Mouse (Mus musculus) adrenal gland, adult 2 months (tissue): ENCODE measurements around the gene Cyp2d22. TPM values are rescaled to one million over a fixed set of nuclear protein-coding genes. Genes with fewer than 3 reads are reported as not detected.
A peak's percentile ranks its signal among the peaks of the same experiment; 100 is the strongest.
"Not testable (repeated sequence)": the region's sequence is repeated elsewhere in the genome, so short reads cannot be mapped to it uniquely, and the experiment has no call there.

Source experiments
- DNase-seq: peaks from one replicate; pipeline ENCODE4 v3.0.0; 2021
- long read RNA-seq: library from polyadenylated mRNA; stranded (forward); transcript quantifications from one replicate; pipeline ENCODE4 v2.0.0, GENCODE M21; 2021
- polyA plus RNA-seq: library from polyadenylated mRNA; depleted of rRNA; stranded (reverse); fragments of >200 nt; gene quantifications from 2 replicates; pipeline ENCODE4 v1.2.3, GENCODE M21; 2012; rRNA removed
- total RNA-seq, 2 experiments: library from RNA; stranded (reverse); gene quantifications; 2 replicates each; pipeline ENCODE4 v1.2.3; 2021

Gene Cyp2d22
- total RNA-seq (10 to 100 TPM; 37.9 to 39.6 TPM), polyA plus RNA-seq (51.0 and 66.2 TPM in 2 replicates)
- long read RNA-seq, partial matches to known transcripts: 0 of 12 reads
- long read RNA-seq, other reads (novel, unspliced or antisense): 11 of 12 reads

DNA sequence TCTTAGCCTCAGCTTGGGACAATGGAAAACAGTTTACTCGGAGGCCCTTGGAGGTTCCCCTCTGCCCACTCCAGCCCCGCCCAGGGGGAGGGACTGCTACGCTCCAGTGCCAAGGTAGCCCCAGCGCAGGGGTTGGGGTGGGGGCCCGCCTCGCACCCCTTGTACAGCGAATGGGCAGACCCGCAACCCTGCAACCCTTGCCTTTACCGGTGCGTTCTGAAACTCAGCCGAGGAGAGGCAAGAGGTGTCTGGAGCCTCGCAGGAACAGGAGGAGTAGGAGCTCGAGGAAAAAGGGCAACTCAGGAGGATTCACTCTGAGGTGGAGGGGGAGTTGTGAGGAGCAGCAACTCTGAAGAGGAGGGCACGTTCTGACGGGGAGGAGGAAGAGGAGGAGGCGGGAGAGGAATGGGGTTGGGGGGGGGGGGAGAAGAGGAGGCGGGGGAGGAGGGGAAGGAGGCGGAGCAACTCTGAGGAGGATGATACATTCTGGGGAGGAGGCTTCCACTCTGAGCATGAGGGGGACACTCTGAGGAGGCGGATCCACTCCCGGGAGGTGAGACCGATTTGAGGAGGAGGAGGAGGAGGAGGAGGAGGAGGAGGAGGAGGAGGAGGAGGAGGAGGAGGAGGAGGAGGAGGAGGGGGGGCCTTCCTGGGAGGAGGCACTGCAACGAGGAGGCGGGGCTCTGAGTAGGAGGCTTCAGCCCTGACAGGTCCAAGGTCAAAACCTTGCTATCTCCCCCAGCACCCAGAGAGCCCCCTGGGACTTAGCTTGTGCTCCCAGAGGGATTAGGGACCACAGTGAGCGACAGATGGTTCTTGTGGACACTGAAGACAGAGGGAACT is at the start of gene Cyp2d22:
Cyp2d22 (minus strand) TSS at position 390 of the 843 bp plus-strand sequence.
- DNase-seq: peak; percentile 82

GRCm38 (mm10) chr15:82423471-82423870 is 43.4 kb upstream of the Cyp2d22 start:
- DNase-seq: no peak

GRCm38 (mm10) chr15:82422935-82423334 is 42.9 kb upstream of the Cyp2d22 start:
- no peak for DNase-seq

DNA sequence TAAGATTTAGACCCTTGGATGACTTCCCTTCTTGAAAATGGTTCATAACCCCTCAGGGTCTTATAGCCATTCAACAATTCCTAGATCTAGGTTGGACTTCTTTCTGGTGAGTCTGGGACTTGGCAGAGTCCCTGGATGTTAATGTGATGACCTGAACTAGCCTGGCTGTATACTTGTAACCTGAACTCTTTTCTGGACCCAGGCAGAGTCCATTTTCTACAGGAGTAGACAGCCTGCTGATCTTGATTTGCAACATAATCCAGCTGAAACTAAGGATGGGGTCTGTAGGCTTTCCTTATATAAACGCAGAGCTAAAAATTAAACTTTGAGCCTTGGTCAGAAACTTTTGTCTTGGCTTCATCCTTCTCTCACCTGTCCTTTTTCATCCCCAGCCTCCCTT is 38.6 kb upstream of the Cyp2d22 start:
- no peak for DNase-seq

GRCm38 (mm10) chr15:82416797-82417789 is 37.0 kb upstream of the Cyp2d22 start:
- peak; percentile 91 for DNase-seq

DNA sequence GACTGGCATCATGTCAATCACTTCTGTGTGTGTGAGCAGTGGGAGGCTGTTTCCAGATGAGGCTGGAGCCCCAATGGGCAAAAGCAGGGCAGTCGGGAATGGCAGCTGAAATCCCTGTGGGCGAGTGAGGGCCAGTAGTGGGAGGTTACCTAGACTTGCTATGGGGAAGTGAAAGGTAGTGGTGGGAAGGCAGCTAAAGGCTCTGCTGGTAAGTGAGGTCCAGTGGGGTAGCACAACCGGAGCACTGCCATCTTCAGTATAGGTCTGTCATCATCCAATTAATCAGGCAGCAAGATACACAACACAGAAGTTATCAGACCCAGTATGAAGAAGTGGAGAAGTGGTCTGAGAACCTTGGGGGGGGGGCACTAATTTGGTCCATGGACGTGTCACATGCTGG is 27.5 kb upstream of the Cyp2d22 start:
- no peak for DNase-seq

GRCm38 (mm10) chr15:82406981-82407380 is 26.9 kb upstream of the Cyp2d22 start, which contains the start of gene Cyp2d10:
Gene Cyp2d10, minus strand, starts transcription at chr15:82407195.
- no peak for DNase-seq

DNA sequence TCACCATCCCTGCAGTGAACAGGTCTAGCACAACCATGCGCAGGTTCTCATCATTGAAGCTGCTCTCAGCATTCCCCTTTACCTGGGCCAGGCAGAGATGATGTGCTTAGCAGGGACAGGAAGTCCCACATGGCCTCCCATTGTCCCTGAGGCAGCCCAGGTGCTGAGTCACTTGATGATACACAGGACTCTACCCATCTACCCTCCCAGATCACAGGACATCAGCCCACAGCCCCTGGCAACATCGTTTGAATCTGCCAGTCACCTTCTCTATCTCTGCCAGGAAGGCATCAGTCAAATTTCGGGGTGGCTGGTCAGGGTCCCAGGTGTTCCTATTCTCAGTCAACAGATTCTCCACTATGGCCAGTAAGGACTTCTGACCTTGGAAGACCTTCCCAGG is 24.1 kb upstream of the Cyp2d22 start:
- DNase-seq: no peak

DNA sequence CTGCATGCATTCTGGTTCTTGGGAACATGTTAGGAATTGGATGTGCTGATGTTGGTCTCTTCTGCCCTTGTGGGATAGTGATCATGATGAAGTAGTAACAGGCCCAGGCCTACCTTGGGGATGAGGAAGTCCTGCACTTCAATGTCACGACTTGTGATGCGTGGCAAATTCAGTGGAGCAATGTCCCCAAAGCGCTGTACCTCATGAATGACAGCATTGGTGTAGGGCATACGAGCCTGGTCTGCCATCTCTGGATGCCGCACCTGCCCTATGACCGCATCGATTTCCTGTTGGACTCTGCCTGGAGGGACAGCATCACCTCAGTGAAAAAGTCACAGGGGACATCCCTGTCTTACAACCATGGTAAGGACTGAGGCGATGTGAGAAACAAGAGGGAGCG is 23.5 kb upstream of the Cyp2d22 start:
- no peak for DNase-seq

- no peak for DNase-seq
These were observed 22.7 kb upstream of the Cyp2d22 start for GRCm38 (mm10) chr15:82402741-82403140.

DNA sequence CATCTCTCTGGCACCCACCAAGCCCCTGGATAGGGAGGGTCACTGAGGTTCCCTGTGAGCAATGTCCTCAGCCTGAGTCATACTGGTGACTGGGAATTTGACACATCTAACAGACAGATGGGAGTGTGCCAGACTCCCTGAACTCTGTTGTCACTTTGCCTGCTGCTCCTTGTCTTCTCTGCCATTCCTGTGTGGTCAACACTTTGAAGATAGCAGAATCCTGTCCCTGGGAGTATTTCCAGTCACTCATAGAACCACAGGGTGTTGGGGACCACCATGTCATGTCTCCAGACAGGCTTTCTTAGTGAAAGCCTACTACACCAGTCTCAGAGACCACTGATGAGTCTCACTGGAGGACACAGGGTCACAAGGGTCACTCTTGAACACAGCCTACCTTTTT is 22.0 kb upstream of the Cyp2d22 start:
- DNase-seq: no peak

GRCm38 (mm10) chr15:82401516-82401915 is 21.5 kb upstream of the Cyp2d22 start:
- DNase-seq: no peak

GRCm38 (mm10) chr15:82395955-82396354 is 15.9 kb upstream of the Cyp2d22 start:
- DNase-seq: not testable (repeated sequence)

GRCm38 (mm10) chr15:82393922-82394321 is 13.9 kb upstream of the Cyp2d22 start, which contains the start of gene Cyp2d11:
Gene Cyp2d11, minus strand, starts transcription at chr15:82394022.
- not testable (repeated sequence) for DNase-seq

DNA sequence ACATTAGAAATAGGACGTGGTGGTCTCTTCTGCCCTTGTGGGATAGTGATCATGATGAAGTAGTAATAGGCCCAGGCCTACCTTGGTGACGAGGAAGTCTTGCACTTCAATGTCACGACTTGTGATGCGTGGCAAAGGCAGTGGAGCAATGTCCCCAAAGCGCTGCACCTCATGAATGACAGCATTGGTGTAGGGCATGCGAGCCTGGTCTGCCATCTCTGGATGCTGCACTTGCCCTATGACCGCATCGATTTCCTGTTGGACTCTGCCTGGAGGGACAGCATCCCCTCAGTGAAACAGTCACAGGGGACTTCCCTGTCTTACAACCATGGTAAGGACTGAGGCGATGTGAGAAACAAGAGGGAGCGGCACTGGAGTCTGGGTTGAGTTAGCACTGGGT is 9.9 kb upstream of the Cyp2d22 start:
- DNase-seq: not testable (repeated sequence)

- DNase-seq: no peak
These were observed 5.7 kb upstream of the Cyp2d22 start for GRCm38 (mm10) chr15:82385729-82386128.

DNA sequence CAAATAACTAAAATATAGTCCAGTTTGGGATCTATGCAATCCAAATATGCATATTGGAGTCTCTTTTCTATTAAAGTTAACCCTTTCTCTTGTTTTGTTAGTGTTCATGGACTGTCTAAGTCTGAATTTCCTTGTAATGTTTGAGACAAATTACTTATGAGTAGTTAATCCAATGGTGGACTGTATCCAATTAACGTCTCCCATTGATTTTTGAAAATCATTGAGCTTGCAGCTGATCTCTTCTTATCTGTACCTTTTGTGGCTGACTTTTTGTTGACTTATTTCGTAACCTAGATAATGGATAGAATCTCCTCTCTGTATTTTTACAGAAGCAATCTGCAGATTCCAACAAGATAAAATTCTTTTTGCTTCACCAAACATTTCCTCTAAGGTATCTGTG is 2.4 kb upstream of the Cyp2d22 start:
- DNase-seq: no peak

- no peak for DNase-seq
These were observed 628 bp upstream of the Cyp2d22 start for GRCm38 (mm10) chr15:82380714-82381062.

GRCm38 (mm10) chr15:82379511-82379870 is 569 bp downstream of the Cyp2d22 start:
- no peak for DNase-seq

- DNase-seq: peak; percentile 33
These were observed 1.5 kb downstream of the Cyp2d22 start for GRCm38 (mm10) chr15:82378261-82379180.

DNA sequence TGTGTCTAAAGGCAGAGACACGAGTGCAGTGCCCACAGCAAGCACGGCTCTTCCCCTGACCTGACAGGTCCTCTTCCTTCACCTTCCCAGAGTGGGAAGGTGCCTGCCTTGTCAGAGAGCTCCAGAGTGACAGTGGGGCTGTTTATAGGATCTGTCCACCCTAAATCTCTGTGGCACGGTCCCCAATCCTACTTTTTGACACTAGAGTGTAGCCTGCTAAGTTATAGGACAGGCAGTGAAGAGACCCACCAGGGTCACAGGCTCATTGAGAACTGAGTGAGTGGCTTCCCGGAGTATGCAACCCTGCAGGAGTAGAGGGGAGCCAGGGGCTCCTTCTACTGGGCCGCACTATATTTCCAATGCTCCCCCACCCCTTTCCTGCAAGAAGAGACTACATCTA is 2.4 kb downstream of the Cyp2d22 start:
- no peak for DNase-seq
